In genomic region chr5:147448526-147448925, GRCm38 (mm10) we compare ENCODE assay signal across 10 mouse cellular contexts. TPM values are rescaled to one million over a fixed set of nuclear protein-coding genes. Genes with fewer than 3 reads are reported as not detected.
A peak's percentile ranks its signal among the peaks of the same experiment; 100 is the strongest.
DNase-seq lines count a peak whose midpoint lies in the region; ATAC-seq and TF ChIP-seq lines count a peak whose summit lies in the region.
"Had no signal": no experiment of that assay in that cellular context is flagged by ENCODE, and none has a peak within 500 bp of the region (broad histone marks: within the 10 kb centered on the region; RNA-seq: fewer than 3 reads in every experiment).

No protein-coding gene starts in this region.

- peak overlapping the region; percentile 39; the same call in 1 of the 2 replicates for H3K27ac ChIP-seq in embryonic facial prominence, embryonic 14.5 days (replicated peaks; ENCODE audit: low read depth, low read length)
- H3K27ac ChIP-seq in embryonic facial prominence, embryonic 10.5 days (replicated peaks) = no peak overlapping the region
- H3K27ac ChIP-seq in layer of hippocampus, adult 2 months = peak overlapping the region; percentile 79
- H3K27ac ChIP-seq in kidney, embryonic 15.5 days = peak overlapping the region; percentile 52

- no peak for DNase-seq in embryonic facial prominence, embryonic 14.5 days (ENCODE audit: low spot score)
- no peak for DNase-seq in embryonic facial prominence, embryonic 10.5 days (ENCODE audit: low spot score)
- DNase-seq in layer of hippocampus, adult 2 months (ENCODE audit: low spot score in 2 of 2) = no peak
- DNase-seq in layer of hippocampus, postnatal 25 days (ENCODE audit: extremely low spot score in 1 of 2, low spot score in 1 of 2) = no peak
- peak; percentile 42 for DNase-seq in thymus, postnatal 0 days (ENCODE audit: low spot score)
- DNase-seq in frontal cortex, postnatal 10 days (ENCODE audit: low spot score in 2 of 2) = no peak
- no peak for DNase-seq in layer of hippocampus, postnatal 14 days (ENCODE audit: low spot score in 2 of 2)
- DNase-seq: heart, postnatal 4 days; liver, postnatal 0 days had no signal

- WGBS in embryonic facial prominence, embryonic 14.5 days = 60% methylated on average over 4 of the region's 4 CpGs
- 60% methylated on average over 4 of the region's 4 CpGs for whole genome bisulfite sequencing in embryonic facial prominence, embryonic 10.5 days
- WGBS in kidney, embryonic 15.5 days = 23% methylated on average over 4 of the region's 4 CpGs

- no peak for TF ChIP-seq CTCF in layer of hippocampus, adult 2 months (conservative IDR thresholded peaks at IDR 0.05)

- no peak for ATAC-seq in embryonic facial prominence, embryonic 14.5 days (ENCODE audit: low read depth)
- peak; percentile 86 for ATAC-seq in kidney, embryonic 15.5 days (replicated peaks; ENCODE audit: low FRiP score)
- ATAC-seq: liver, postnatal 0 days had no signal

- H3K9me3 ChIP-seq in embryonic facial prominence, embryonic 14.5 days (ENCODE audit: control insufficient read depth, low read length) = no peaks in the 10 kb centered on the region
- no peaks in the 10 kb centered on the region for H3K9me3 ChIP-seq in embryonic facial prominence, embryonic 10.5 days
- no peaks in the 10 kb centered on the region for H3K9me3 ChIP-seq in kidney, embryonic 15.5 days (replicated peaks)

- no peak overlapping the region for H3K4me3 ChIP-seq in embryonic facial prominence, embryonic 14.5 days (ENCODE audit: low read depth, low read length)
- no peak overlapping the region for H3K4me3 ChIP-seq in embryonic facial prominence, embryonic 10.5 days
- no peak overlapping the region for H3K4me3 ChIP-seq in layer of hippocampus, adult 2 months
- H3K4me3 ChIP-seq in kidney, embryonic 15.5 days (replicated peaks) = no peak overlapping the region

- no peak overlapping the region for H3K9ac ChIP-seq in embryonic facial prominence, embryonic 14.5 days (ENCODE audit: low read depth, low read length)
- H3K9ac ChIP-seq in kidney, embryonic 15.5 days = no peak overlapping the region
- H3K9ac ChIP-seq: liver, postnatal 0 days had no signal

- H3K4me1 ChIP-seq in embryonic facial prominence, embryonic 14.5 days (ENCODE audit: control insufficient read depth, insufficient read depth, low read length) = peaks cover 4% of the 10 kb centered on the region; the same call in 1 of the 2 replicates
- peaks cover 7% of the 10 kb centered on the region for H3K4me1 ChIP-seq in embryonic facial prominence, embryonic 10.5 days
- peaks cover 21% of the 10 kb centered on the region for H3K4me1 ChIP-seq in kidney, embryonic 15.5 days

- peaks cover 21% of the 10 kb centered on the region; the same call in 1 of the 2 replicates for H3K36me3 ChIP-seq in embryonic facial prominence, embryonic 14.5 days (ENCODE audit: control insufficient read depth, insufficient read depth, low read length)
- peaks cover 26% of the 10 kb centered on the region for H3K36me3 ChIP-seq in embryonic facial prominence, embryonic 10.5 days (replicated peaks)
- peaks cover 18% of the 10 kb centered on the region for H3K36me3 ChIP-seq in kidney, embryonic 15.5 days

- H3K27me3 ChIP-seq in embryonic facial prominence, embryonic 14.5 days (replicated peaks; ENCODE audit: control insufficient read depth, insufficient read depth, low read length) = no peaks in the 10 kb centered on the region
- no peaks in the 10 kb centered on the region for H3K27me3 ChIP-seq in embryonic facial prominence, embryonic 10.5 days (replicated peaks; ENCODE audit: low read depth, poor library complexity, severe bottlenecking)
- no peaks in the 10 kb centered on the region for H3K27me3 ChIP-seq in kidney, embryonic 15.5 days

- no peak overlapping the region for H3K4me2 ChIP-seq in embryonic facial prominence, embryonic 14.5 days (ENCODE audit: low read depth, low read length)
- H3K4me2 ChIP-seq in kidney, embryonic 15.5 days = no peak overlapping the region

RNA-seq across cellular contexts. Expression of gene Pan3, which starts 18.6 kb away (rescaled TPM):
- 57.5 and 60.1 TPM in 2 replicates for polyA plus RNA-seq in embryonic facial prominence, embryonic 14.5 days (2014; fragmentation: Nextera tagmentation; extraction: Ambion mirVana)
- 59.7 and 60.9 TPM in 2 replicates for polyA plus RNA-seq in embryonic facial prominence, embryonic 10.5 days (2016; fragmentation: Nextera tagmentation; extraction: Ambion mirVana)
- 100 to 1,000 TPM in 1 of 2 experiments, 10 to 100 TPM in 1; 96.7 to 114 TPM for total RNA-seq in layer of hippocampus, adult 2 months (2021)
- total RNA-seq in layer of hippocampus, postnatal 25 days (2021) = 100 to 1,000 TPM in 1 of 2 experiments, 10 to 100 TPM in 1; 76.1 to 101 TPM
- polyA plus RNA-seq in kidney, embryonic 15.5 days (2015; fragmentation: Nextera tagmentation; extraction: Ambion mirVana) = 73.7 and 77.6 TPM in 2 replicates
- polyA plus RNA-seq in thymus, postnatal 0 days (2015; fragmentation: Nextera tagmentation; extraction: Ambion mirVana) = 139 and 191 TPM in 2 replicates
- 10 to 100 TPM; 89.4 to 97.4 TPM for total RNA-seq in layer of hippocampus, postnatal 14 days (2021)

RNA-seq across cellular contexts. Expression of gene Flt3, which starts 48.2 kb away (rescaled TPM):
- polyA plus RNA-seq in embryonic facial prominence, embryonic 14.5 days (2014; fragmentation: Nextera tagmentation; extraction: Ambion mirVana) = 0.35 and 0.45 TPM in 2 replicates
- polyA plus RNA-seq in embryonic facial prominence, embryonic 10.5 days (2016; fragmentation: Nextera tagmentation; extraction: Ambion mirVana) = 0.06 and 0.09 TPM in 2 replicates
- 10 to 100 TPM in 1 of 2 experiments, 1 to 10 TPM in 1; 9.8 to 11.0 TPM for total RNA-seq in layer of hippocampus, adult 2 months (2021)
- total RNA-seq in layer of hippocampus, postnatal 25 days (2021) = 1 to 10 TPM; 6.7 to 8.0 TPM
- polyA plus RNA-seq in kidney, embryonic 15.5 days (2015; fragmentation: Nextera tagmentation; extraction: Ambion mirVana) = 0.05 and 0.18 TPM in 2 replicates
- polyA plus RNA-seq in thymus, postnatal 0 days (2015; fragmentation: Nextera tagmentation; extraction: Ambion mirVana) = 2.6 and 3.1 TPM in 2 replicates
- 1 to 10 TPM; 6.2 to 6.8 TPM for total RNA-seq in layer of hippocampus, postnatal 14 days (2021)
- total RNA-seq: heart, postnatal 4 days had no signal
